Comparison of ENCODE assay signal across 8 mouse cellular contexts in genomic region chr17:16900791-16901190, GRCm38 (mm10).
A peak's percentile ranks its signal among the peaks of the same experiment; 100 is the strongest.
DNase-seq lines count a peak whose midpoint lies in the region; ATAC-seq and TF ChIP-seq lines count a peak whose summit lies in the region.

No protein-coding gene starts in this region.

- DNase-seq in adrenal gland, adult (ENCODE audit: inconsistent age in 2 of 2, low spot score in 1 of 2) = peak; percentile 4 to 75
- DNase-seq in adrenal gland, adult 8-10 months = no peak
- DNase-seq in midbrain, embryonic 14.5 days = peak; percentile 84
- DNase-seq in cerebellum, postnatal 14 days = peak; percentile 75 to 76
- DNase-seq in kidney, postnatal 0 days (ENCODE audit: low spot score) = peak; percentile 40
- no peak for DNase-seq in liver, postnatal 0 days
- DNase-seq in thymus, postnatal 25 days = peak; percentile 11

- TF ChIP-seq EP300 in liver, postnatal 0 days (IDR thresholded peaks at IDR 0.05; ENCODE audit: low read depth) = no peak

- H3K9ac ChIP-seq in midbrain, embryonic 14.5 days (replicated peaks; ENCODE audit: low read length) = no peak overlapping the region
- no peak overlapping the region for H3K9ac ChIP-seq in midbrain, embryonic 13.5 days (replicated peaks)
- no peak overlapping the region for H3K9ac ChIP-seq in kidney, postnatal 0 days (ENCODE audit: low read depth, low read length)
- no peak overlapping the region for H3K9ac ChIP-seq in liver, postnatal 0 days (replicated peaks)

- peaks cover 2% of the 10 kb centered on the region; the same call in 1 of the 2 replicates for H3K9me3 ChIP-seq in midbrain, embryonic 14.5 days (ENCODE audit: control insufficient read depth, low read length)
- no peaks in the 10 kb centered on the region for H3K9me3 ChIP-seq in midbrain, embryonic 13.5 days
- no peaks in the 10 kb centered on the region for H3K9me3 ChIP-seq in kidney, postnatal 0 days (replicated peaks; ENCODE audit: low read length)
- no peaks in the 10 kb centered on the region for H3K9me3 ChIP-seq in liver, postnatal 0 days (ENCODE audit: low read length)

- H3K4me3 ChIP-seq in midbrain, embryonic 14.5 days (replicated peaks; ENCODE audit: low read depth, low read length) = no peak overlapping the region
- H3K4me3 ChIP-seq in midbrain, embryonic 13.5 days (replicated peaks) = no peak overlapping the region
- no peak overlapping the region for H3K4me3 ChIP-seq in kidney, postnatal 0 days (replicated peaks; ENCODE audit: low read depth, low read length)
- H3K4me3 ChIP-seq in liver, postnatal 0 days (ENCODE audit: low read depth, low read length) = no peak overlapping the region

- 65% methylated on average over 2 of the region's 2 CpGs for WGBS in midbrain, embryonic 14.5 days
- WGBS in midbrain, embryonic 13.5 days = 73% methylated on average over 2 of the region's 2 CpGs
- WGBS in kidney, postnatal 0 days = 69% methylated on average over 2 of the region's 2 CpGs
- WGBS in liver, postnatal 0 days (ENCODE audit: insufficient replicate concordance) = 54% methylated on average over 2 of the region's 2 CpGs

- H3K27ac ChIP-seq in midbrain, embryonic 14.5 days (replicated peaks; ENCODE audit: low read depth, low read length) = no peak overlapping the region
- no peak overlapping the region for H3K27ac ChIP-seq in midbrain, embryonic 13.5 days
- H3K27ac ChIP-seq in kidney, postnatal 0 days = no peak overlapping the region
- no peak overlapping the region for H3K27ac ChIP-seq in liver, postnatal 0 days (ENCODE audit: low read depth)

- peak; percentile 68 for TF ChIP-seq CTCF in kidney, postnatal 0 days (IDR thresholded peaks at IDR 0.05; ENCODE audit: low read depth)
- peak; percentile 62 for TF ChIP-seq CTCF in liver, postnatal 0 days (IDR thresholded peaks at IDR 0.05; ENCODE audit: low read depth)

- H3K4me2 ChIP-seq in midbrain, embryonic 14.5 days (ENCODE audit: low read length) = no peak overlapping the region
- no peak overlapping the region for H3K4me2 ChIP-seq in midbrain, embryonic 13.5 days (replicated peaks)
- no peak overlapping the region for H3K4me2 ChIP-seq in kidney, postnatal 0 days (ENCODE audit: low read length)
- no peak overlapping the region for H3K4me2 ChIP-seq in liver, postnatal 0 days (ENCODE audit: low read depth, low read length)

- ATAC-seq in midbrain, embryonic 14.5 days (ENCODE audit: low FRiP score, low TSS enrichment) = no peak
- ATAC-seq in midbrain, embryonic 13.5 days = no peak
- ATAC-seq in kidney, postnatal 0 days (replicated peaks; ENCODE audit: low FRiP score, low read depth) = no peak
- ATAC-seq in liver, postnatal 0 days = no peak

- H3K36me3 ChIP-seq in midbrain, embryonic 14.5 days (ENCODE audit: control insufficient read depth, insufficient read depth, low read length) = no peaks in the 10 kb centered on the region
- H3K36me3 ChIP-seq in midbrain, embryonic 13.5 days = no peaks in the 10 kb centered on the region
- H3K36me3 ChIP-seq in kidney, postnatal 0 days (ENCODE audit: insufficient read depth, low read length) = no peaks in the 10 kb centered on the region
- no peaks in the 10 kb centered on the region for H3K36me3 ChIP-seq in liver, postnatal 0 days (replicated peaks; ENCODE audit: insufficient read depth, low read length)

- no peaks in the 10 kb centered on the region for H3K4me1 ChIP-seq in midbrain, embryonic 14.5 days (ENCODE audit: control insufficient read depth, insufficient read depth, low read length)
- H3K4me1 ChIP-seq in midbrain, embryonic 13.5 days (replicated peaks) = no peaks in the 10 kb centered on the region
- no peaks in the 10 kb centered on the region for H3K4me1 ChIP-seq in kidney, postnatal 0 days (replicated peaks; ENCODE audit: insufficient read depth, low read length)
- no peaks in the 10 kb centered on the region for H3K4me1 ChIP-seq in liver, postnatal 0 days (ENCODE audit: insufficient read depth)

- H3K27me3 ChIP-seq in midbrain, embryonic 14.5 days (ENCODE audit: control insufficient read depth, insufficient read depth, low read length) = no peaks in the 10 kb centered on the region
- no peaks in the 10 kb centered on the region for H3K27me3 ChIP-seq in midbrain, embryonic 13.5 days
- no peaks in the 10 kb centered on the region for H3K27me3 ChIP-seq in kidney, postnatal 0 days (ENCODE audit: insufficient read depth, low read length)
- no peaks in the 10 kb centered on the region for H3K27me3 ChIP-seq in liver, postnatal 0 days (ENCODE audit: insufficient read depth, low read length)

Comparison
In these comparisons a context has a peak if more than half of its experiments do, and no peak if none do; other contexts are left out.
1. DNase-seq: peak in adrenal gland, adult (2 of 2), midbrain, embryonic 14.5 days (single experiment), cerebellum, postnatal 14 days (2 of 2), kidney, postnatal 0 days (single experiment) and thymus, postnatal 25 days (single experiment); none in adrenal gland, adult 8-10 months (single experiment) and liver, postnatal 0 days (single experiment).